Mouse (Mus musculus): ENCODE results near the gene Tmem138. TPM values are rescaled to one million over a fixed set of nuclear protein-coding genes. Genes with fewer than 3 reads are reported as not detected.

The Tmem138 gene
- polyA plus RNA-seq, 1 experiment from 2014 or later = 8.2 TPM

DNA sequence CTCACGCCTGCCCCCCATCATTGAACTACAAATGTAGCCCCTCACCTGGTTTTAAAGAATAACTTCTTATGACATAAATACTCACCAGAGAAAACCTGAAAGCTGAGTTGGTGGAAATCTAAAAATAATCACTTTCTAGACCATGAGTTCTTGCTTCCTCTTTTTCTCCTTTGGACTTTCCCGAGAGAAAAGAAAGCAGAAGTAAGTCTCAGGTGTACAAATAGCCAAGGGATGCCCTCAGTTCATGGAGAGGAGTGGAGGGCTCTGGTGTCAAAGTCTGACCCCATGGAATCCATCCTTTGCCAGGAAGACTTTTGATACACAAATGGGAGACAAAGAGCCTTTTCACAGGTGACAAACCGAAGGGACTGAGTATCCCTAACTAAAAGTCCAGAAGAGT is 3.6 kb upstream of the Tmem138 start:
- no peaks in the 10 kb centered on the region for H3K27me3 ChIP-seq (ENCODE audit: insufficient read depth, low read length)
- H3K9me3 ChIP-seq (ENCODE audit: low read length) = no peaks in the 10 kb centered on the region
- H3K4me2 ChIP-seq (ENCODE audit: low read depth, low read length) = no peak overlapping the region
- H3K4me1 ChIP-seq (ENCODE audit: insufficient read depth) = peaks cover 43% of the 10 kb centered on the region
- H3K36me3 ChIP-seq (replicated peaks; ENCODE audit: insufficient read depth, low read length) = peaks cover 22% of the 10 kb centered on the region; the same call in 1 of the 2 replicates
- 50% methylated on average over 3 of the region's 3 CpGs for WGBS (ENCODE audit: insufficient replicate concordance)
- no peak for ATAC-seq
- DNase-seq = no peak
- no peak overlapping the region for H3K4me3 ChIP-seq (ENCODE audit: low read depth, low read length)
- H3K9ac ChIP-seq (replicated peaks) = no peak overlapping the region
- peak overlapping the region; percentile 48; the same call in 1 of the 2 replicates for H3K27ac ChIP-seq (ENCODE audit: low read depth)
- TF ChIP-seq EP300 (IDR thresholded peaks at IDR 0.05; ENCODE audit: low read depth) = no peak
- no peak for TF ChIP-seq CTCF (IDR thresholded peaks at IDR 0.05; ENCODE audit: low read depth)

- DNase-seq = no peak
- Histone ChIP-seq H3K4me3 (ENCODE audit: low read depth, low read length) (no peak overlapping the region), H3K9ac (replicated peaks) (no peak overlapping the region), H3K36me3 (replicated peaks; ENCODE audit: insufficient read depth, low read length) (peaks cover 20% of the 10 kb centered on the region; the same call in 1 of the 2 replicates), H3K9me3 (ENCODE audit: low read length) (no peaks in the 10 kb centered on the region), H3K27ac (ENCODE audit: low read depth) (peak overlapping the region; percentile 48; the same call in 1 of the 2 replicates), H3K4me1 (ENCODE audit: insufficient read depth) (peaks cover 41% of the 10 kb centered on the region), H3K27me3 (ENCODE audit: insufficient read depth, low read length) (no peaks in the 10 kb centered on the region), H3K4me2 (ENCODE audit: low read depth, low read length) (no peak overlapping the region)
- TF ChIP-seq CTCF (IDR thresholded peaks at IDR 0.05; ENCODE audit: low read depth) (no peak), EP300 (IDR thresholded peaks at IDR 0.05; ENCODE audit: low read depth) (no peak)
- no peak for ATAC-seq
- 74% methylated on average over 3 of the region's 3 CpGs for WGBS (ENCODE audit: insufficient replicate concordance)
Observed at GRCm38 (mm10) chr19:10580102-10580501, 2.9 kb upstream of the Tmem138 start.

- no peak overlapping the region for H3K4me3 ChIP-seq (ENCODE audit: low read depth, low read length)
- H3K9ac ChIP-seq (replicated peaks) = no peak overlapping the region
- DNase-seq = no peak
- H3K27ac ChIP-seq (ENCODE audit: low read depth) = no peak overlapping the region
- TF ChIP-seq EP300 (IDR thresholded peaks at IDR 0.05; ENCODE audit: low read depth) = no peak
- TF ChIP-seq CTCF (IDR thresholded peaks at IDR 0.05; ENCODE audit: low read depth) = no peak
- no peak overlapping the region for H3K4me2 ChIP-seq (ENCODE audit: low read depth, low read length)
- peaks cover 32% of the 10 kb centered on the region for H3K36me3 ChIP-seq (replicated peaks; ENCODE audit: insufficient read depth, low read length)
- no peaks in the 10 kb centered on the region for H3K27me3 ChIP-seq (ENCODE audit: insufficient read depth, low read length)
- WGBS (ENCODE audit: insufficient replicate concordance) = 88% methylated on average over 6 of the region's 6 CpGs
- ATAC-seq = no peak
- no peaks in the 10 kb centered on the region for H3K9me3 ChIP-seq (ENCODE audit: low read length)
- peaks cover 8% of the 10 kb centered on the region for H3K4me1 ChIP-seq (ENCODE audit: insufficient read depth)
Observed at GRCm38 (mm10) chr19:10569627-10570026, 7.5 kb downstream of the Tmem138 start.

DNA sequence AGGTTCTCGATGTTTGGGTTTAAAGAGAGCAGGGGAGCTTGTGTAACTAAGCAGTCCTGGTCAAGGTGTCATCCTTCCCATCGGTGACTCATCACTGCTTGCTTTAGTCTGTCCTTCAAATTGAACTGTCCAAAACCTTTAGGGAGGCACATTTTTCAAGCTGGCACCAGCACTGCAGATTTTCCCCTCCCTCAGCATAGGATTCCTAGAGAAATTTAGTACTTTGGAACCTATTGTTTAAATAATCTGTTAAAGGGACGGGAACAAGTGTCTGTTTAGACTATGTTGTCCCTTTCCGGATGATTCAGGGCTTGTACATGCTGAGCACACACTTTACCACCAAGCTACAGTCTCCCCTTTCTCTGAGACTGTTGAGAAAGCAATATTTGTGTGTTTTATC is 11.9 kb downstream of the Tmem138 start:
- TF ChIP-seq CTCF (IDR thresholded peaks at IDR 0.05; ENCODE audit: low read depth) = no peak
- no peak for TF ChIP-seq EP300 (IDR thresholded peaks at IDR 0.05; ENCODE audit: low read depth)
- peaks cover 6% of the 10 kb centered on the region; the same call in 1 of the 2 replicates for H3K4me1 ChIP-seq (ENCODE audit: insufficient read depth)
- H3K9ac ChIP-seq (replicated peaks) = no peak overlapping the region
- H3K4me2 ChIP-seq (ENCODE audit: low read depth, low read length) = 0 out of 2 replicates have a peak overlapping the region, but pooled peaks have one; percentile 7
- no peak overlapping the region for H3K4me3 ChIP-seq (ENCODE audit: low read depth, low read length)
- no peaks in the 10 kb centered on the region for H3K27me3 ChIP-seq (ENCODE audit: insufficient read depth, low read length)
- no peaks in the 10 kb centered on the region for H3K9me3 ChIP-seq (ENCODE audit: low read length)
- DNase-seq = no peak
- ATAC-seq = peak; percentile 68
- WGBS (ENCODE audit: insufficient replicate concordance) = 36% methylated on average over 4 of the region's 4 CpGs
- peaks cover 1% of the 10 kb centered on the region for H3K36me3 ChIP-seq (replicated peaks; ENCODE audit: insufficient read depth, low read length)
- H3K27ac ChIP-seq (ENCODE audit: low read depth) = peak overlapping the region; percentile 1; the same call in 1 of the 2 replicates

- peaks cover 6% of the 10 kb centered on the region; the same call in 1 of the 2 replicates for H3K4me1 ChIP-seq (ENCODE audit: insufficient read depth)
- no peaks in the 10 kb centered on the region for H3K36me3 ChIP-seq (replicated peaks; ENCODE audit: insufficient read depth, low read length)
- no peak overlapping the region for H3K9ac ChIP-seq (replicated peaks)
- H3K27ac ChIP-seq (ENCODE audit: low read depth) = no peak overlapping the region
- no peaks in the 10 kb centered on the region for H3K27me3 ChIP-seq (ENCODE audit: insufficient read depth, low read length)
- DNase-seq = no peak
- H3K4me3 ChIP-seq (ENCODE audit: low read depth, low read length) = no peak overlapping the region
- TF ChIP-seq EP300 (IDR thresholded peaks at IDR 0.05; ENCODE audit: low read depth) (no peak), CTCF (IDR thresholded peaks at IDR 0.05; ENCODE audit: low read depth) (no peak)
- ATAC-seq = no peak
- H3K4me2 ChIP-seq (ENCODE audit: low read depth, low read length) = no peak overlapping the region
- H3K9me3 ChIP-seq (ENCODE audit: low read length) = no peaks in the 10 kb centered on the region
- 67% methylated on average over 6 of the region's 6 CpGs for WGBS (ENCODE audit: insufficient replicate concordance)
Observed at GRCm38 (mm10) chr19:10564278-10564677, 12.9 kb downstream of the Tmem138 start.

DNA sequence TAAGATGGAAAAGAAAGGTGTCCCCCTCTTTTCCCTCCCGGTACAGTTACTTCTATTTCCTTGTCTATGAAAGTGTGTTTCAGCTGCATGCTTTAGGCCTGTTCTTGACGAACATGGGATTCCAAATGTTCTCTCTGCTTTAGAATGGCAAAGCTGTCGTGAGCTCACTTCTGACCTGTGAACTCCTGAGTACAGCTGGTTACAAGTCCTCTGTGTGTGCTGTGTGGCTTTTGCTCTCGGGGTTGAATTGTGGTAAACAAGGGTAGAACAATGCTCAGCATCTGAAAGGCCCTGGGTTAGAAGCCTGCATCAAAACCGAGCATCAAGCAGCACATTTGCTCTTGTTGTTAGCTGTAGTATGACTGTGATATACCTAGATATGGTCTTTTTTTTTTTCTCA is 14.8 kb downstream of the Tmem138 start:
- Histone ChIP-seq H3K27ac (ENCODE audit: low read depth) (peak overlapping the region; percentile 74; the same call in 1 of the 2 replicates), H3K4me3 (ENCODE audit: low read depth, low read length) (no peak overlapping the region), H3K4me2 (ENCODE audit: low read depth, low read length) (no peak overlapping the region), H3K9ac (replicated peaks) (no peak overlapping the region), H3K4me1 (ENCODE audit: insufficient read depth) (peaks cover 6% of the 10 kb centered on the region; the same call in 1 of the 2 replicates), H3K27me3 (ENCODE audit: insufficient read depth, low read length) (no peaks in the 10 kb centered on the region), H3K36me3 (replicated peaks; ENCODE audit: insufficient read depth, low read length) (no peaks in the 10 kb centered on the region), H3K9me3 (ENCODE audit: low read length) (no peaks in the 10 kb centered on the region)
- WGBS (ENCODE audit: insufficient replicate concordance) = 62% methylated on average over 5 of the region's 5 CpGs
- no peak for DNase-seq
- no peak for ATAC-seq
- TF ChIP-seq EP300 (IDR thresholded peaks at IDR 0.05; ENCODE audit: low read depth) (no peak), CTCF (IDR thresholded peaks at IDR 0.05; ENCODE audit: low read depth) (no peak)

Data from liver, postnatal 0 days (tissue).